Mouse (Mus musculus) thymus, adult 2 months (tissue): ENCODE results near the gene Gm42791.

Experiments
- CTCF ChIP-seq: fragments of 200-500 bp; IDR thresholded peaks from 2 replicates; pipeline ENCODE4 v1.5.1; 2012; ENCODE audit warnings: mild to moderate bottlenecking, control low read depth, low read length, moderate library complexity, borderline replicate concordance; ENCODE audit not compliant: control insufficient read depth, poor library complexity, insufficient read depth; ENCODE audit errors: extremely low read depth
- POLR2A ChIP-seq: fragments of 200-500 bp; IDR thresholded peaks from 2 replicates; pipeline ENCODE4 v1.6.1; 2012; ENCODE audit warnings: mild to moderate bottlenecking, low read length, control low read depth, moderate library complexity; ENCODE audit not compliant: control insufficient read depth, poor library complexity, insufficient read depth; ENCODE audit errors: extremely low read depth

- no peak for TF ChIP-seq POLR2A
- TF ChIP-seq CTCF, result no peak
Measured at GRCm38 (mm10) chr5:148943444-148943843, 51.5 kb downstream of the Gm42791 start.
